Mouse (Mus musculus) mature B cell (primary cell): ENCODE data around the gene Myog.
"Not testable (repeated sequence)": the region's sequence is repeated elsewhere in the genome, so short reads cannot be mapped to it uniquely, and the experiment has no call there.

Experiments
- in situ Hi-C: fragments of 300-500 bp; cut with MboI; formaldehyde crosslinking; loops from 2 replicates; pipeline ENCODE4 v1.14.3; 2019

The Myog gene

DNA sequence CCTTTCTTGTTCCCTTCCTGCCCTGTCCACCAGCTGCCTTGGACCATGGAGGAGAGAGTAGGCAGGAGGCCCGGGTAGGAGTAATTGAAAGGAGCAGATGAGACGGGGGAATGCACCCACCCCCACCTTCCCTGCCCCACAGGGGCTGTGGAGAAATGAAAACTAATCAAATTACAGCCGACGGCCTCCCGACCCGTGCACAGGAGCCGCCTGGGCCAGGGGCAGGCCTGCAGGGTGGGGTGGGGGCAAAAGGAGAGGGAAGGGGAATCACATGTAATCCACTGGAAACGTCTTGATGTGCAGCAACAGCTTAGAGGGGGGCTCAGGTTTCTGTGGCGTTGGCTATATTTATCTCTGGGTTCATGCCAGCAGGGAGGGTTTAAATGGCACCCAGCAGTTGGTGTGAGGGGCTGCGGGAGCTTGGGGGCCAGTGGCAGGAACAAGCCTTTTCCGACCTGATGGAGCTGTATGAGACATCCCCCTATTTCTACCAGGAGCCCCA is at the start of gene Myog:
Myog (plus strand) TSS at position 392 of the 502 bp plus-strand sequence.
- in situ Hi-C loops = no loop called here

- in situ Hi-C loops = no loop called here
These were observed 49.1 kb upstream of the Myog start for GRCm38 (mm10) chr1:134240701-134241100.

DNA sequence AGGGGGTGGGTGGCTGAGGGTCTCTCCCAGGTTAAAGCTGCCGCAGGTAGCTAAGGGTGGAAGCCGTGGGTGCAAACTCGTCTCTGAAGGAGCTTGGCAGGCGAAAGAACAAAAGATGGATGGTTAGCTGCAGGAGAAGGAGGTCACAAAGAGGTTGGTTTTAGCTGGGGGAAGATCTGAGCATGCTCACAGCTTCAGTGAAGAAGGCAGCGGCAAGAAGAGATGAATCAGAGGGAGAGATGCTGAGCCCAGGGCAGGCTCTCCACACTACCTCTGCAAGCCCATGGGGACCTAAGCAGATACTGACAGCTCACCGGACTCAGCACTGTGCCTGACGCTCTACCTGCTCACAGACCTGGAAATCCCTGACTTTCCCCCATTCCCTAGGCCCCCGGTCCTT is 48.5 kb upstream of the Myog start:
- in situ Hi-C loops = no loop called here

DNA sequence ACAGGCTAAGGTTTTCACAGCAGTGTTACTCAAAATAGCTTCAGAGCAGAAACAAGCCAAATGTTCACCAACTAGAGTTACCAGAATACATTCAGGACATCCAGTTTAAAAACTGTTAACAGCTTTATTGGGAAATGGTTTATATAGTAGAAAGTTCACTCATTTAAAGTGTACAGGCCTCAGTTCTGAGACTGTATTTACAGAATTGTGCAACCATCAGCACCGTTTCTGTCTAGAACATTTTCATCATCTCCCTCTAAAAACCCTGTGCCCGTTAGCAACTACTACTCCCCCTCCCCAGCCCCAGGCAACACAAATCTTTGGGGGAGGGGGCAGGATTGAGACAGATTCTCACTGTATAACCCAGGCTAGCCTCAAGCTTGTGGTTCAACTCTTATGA is 47.5 kb upstream of the Myog start:
- in situ Hi-C loops = no loop called here

- in situ Hi-C loops = no loop called here
These were observed 46.3 kb upstream of the Myog start for GRCm38 (mm10) chr1:134243505-134243904.

DNA sequence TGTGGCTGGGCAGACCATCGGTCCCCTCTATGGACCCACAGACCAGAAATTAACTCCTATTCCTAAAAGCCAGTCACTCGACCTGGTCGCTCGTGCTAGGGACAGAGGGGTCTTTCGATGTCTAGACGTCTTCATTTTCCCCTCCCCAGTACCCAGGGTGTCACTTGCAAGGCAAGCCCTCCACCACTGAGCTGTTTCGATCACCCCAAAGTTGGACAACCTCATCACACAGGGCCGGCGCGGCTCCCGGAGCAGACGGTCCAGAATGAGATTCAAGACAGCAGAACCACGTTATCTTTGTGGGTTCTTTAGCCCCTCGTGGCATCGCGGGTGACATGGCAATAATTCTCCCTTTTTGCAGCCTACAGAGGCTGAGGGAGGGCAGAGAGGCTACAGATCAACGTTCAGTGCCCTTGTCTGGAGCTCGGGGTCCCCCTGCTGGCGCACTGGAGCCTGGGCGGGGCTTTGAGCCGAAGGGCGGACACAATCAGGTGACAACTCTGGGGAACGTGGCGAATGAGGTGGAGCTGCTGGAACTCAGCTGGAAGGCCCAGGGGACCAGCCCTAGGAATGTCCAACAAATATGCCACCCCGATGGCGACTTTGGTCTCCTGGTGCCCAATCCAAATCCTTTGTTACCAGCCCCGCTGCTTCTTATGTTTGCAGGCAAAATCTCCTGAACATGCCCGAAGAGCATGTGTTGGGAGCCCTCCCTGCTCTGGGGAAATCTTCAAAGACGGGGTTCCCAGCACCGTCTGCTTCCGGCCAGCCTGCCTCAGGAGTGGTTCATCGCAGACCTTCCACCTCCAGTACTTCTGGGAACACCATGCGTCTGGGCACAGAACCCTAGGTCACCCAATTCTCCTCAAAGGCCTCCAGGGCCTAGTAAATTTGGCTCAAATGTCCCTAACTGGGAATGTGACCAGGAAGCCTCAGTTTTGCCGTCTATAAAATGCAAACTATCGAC is 45.6 kb upstream of the Myog start:
- in situ Hi-C loops = no loop called here

- in situ Hi-C loops = no loop called here
These were observed 44.6 kb upstream of the Myog start for GRCm38 (mm10) chr1:134245004-134245717.

GRCm38 (mm10) chr1:134246590-134246989 is 43.2 kb upstream of the Myog start:
- in situ Hi-C loops = no loop called here

DNA sequence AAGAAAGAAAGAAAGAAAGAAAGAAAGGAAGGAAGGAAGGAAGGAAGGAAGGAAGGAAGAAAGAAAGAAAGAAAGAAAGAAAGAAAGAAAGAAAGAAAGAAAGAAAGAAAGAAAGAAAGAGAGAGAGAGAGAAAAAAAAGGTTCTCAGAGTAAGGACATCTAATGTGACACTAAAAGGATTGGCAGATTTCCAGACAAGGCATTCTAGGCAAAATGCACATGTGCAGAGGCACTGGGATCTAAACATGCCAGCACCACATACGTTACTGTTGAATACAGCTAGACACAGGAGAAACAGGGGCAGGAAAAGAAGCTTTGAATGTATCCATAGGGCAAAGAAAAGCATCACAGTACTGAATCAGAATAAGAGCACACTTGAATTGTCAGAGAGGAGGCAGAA is 40.1 kb upstream of the Myog start:
- in situ Hi-C loops = not testable (repeated sequence)

- in situ Hi-C loops = no loop called here
These were observed 25.4 kb upstream of the Myog start for GRCm38 (mm10) chr1:134264341-134264740.

- in situ Hi-C loops = no loop called here
These were observed 24.0 kb upstream of the Myog start for GRCm38 (mm10) chr1:134265797-134266196.

DNA sequence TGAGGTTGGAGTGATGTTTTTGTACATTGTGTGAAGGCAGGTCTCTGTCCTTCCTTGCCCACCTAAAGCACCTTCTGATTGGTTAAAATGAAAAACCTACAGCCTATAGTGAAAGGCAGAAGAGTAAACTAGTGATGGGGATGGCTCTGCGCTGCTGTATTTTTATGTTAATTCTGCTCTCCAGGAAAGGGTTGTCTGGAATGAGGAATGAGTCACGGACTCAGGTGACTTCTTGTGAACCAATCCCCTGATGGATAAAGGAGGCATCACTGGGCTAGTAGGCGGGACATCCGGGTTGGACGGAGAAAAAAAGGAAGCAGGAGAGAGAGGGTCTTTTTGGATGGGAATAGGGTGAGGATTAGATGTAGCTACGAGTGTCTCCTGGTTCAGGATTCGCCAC is 19.8 kb upstream of the Myog start:
- in situ Hi-C loops = no loop called here

DNA sequence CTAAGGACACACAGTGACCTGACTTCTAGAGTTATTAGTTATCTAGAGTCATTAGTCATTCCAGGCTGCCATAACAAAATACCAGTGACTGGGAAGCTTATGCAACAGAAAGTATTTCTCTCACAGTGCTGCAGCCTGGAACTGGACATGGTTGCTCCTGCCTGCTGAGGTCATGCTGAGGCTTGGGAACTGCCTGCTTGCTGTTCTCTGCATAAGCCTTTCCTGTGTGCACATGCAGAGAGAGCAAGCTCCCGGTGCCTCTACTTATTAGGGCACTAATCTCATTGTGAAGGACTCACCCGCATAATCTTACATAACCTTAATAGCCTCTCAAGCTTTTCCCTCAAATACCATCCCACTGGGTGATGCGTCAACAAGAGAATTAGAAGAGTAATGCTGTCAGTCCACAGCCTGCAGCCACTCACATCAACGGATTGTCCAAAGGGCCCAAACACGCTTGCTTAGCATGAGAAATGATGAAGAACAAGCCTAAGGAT is 17.0 kb upstream of the Myog start:
- in situ Hi-C loops = no loop called here

DNA sequence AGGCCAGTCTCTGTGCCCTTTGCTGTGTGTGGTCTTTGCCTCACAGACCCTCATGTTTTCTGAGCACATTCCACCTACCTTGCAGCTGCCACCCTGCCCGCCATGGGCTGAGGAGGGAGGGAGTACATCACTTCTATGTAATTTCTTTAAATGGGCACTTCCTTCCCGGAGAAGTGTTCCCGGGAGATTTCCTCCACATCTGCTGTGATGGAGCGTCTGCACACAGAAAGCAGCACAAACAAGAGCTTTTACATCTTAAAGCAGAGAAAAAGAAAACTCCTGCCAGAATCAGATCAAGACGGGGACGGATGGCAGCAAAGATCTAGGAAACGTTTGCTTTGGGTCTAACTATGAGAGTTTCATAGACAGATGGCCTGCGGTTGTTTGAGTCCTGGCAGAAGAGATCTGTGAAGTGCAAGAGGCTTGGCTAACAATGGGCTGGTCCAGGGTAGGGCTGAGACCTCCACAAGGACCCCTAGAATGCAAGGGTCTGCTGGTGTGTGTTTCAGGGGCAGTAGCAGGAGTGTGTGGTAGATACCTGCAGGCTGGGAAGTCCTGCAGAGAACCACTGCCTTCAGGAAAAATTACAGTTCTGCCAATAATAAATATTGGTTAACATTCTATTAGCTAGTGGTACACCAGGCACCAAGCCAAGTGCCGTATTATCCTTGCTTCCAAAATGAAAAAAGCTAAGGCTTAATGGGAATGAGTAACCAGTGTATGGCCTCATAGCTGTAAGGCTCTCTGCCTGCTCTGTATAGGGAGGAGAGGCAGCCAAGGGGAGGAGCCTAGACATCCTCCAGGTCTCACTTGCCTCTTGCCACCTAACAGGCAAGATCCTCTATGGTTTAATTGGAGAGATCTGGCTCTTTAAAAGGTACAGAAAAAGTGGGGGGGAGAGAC is 16.0 kb upstream of the Myog start:
- in situ Hi-C loops = no loop called here

GRCm38 (mm10) chr1:134274483-134274920 is 15.3 kb upstream of the Myog start:
- in situ Hi-C loops = no loop called here

DNA sequence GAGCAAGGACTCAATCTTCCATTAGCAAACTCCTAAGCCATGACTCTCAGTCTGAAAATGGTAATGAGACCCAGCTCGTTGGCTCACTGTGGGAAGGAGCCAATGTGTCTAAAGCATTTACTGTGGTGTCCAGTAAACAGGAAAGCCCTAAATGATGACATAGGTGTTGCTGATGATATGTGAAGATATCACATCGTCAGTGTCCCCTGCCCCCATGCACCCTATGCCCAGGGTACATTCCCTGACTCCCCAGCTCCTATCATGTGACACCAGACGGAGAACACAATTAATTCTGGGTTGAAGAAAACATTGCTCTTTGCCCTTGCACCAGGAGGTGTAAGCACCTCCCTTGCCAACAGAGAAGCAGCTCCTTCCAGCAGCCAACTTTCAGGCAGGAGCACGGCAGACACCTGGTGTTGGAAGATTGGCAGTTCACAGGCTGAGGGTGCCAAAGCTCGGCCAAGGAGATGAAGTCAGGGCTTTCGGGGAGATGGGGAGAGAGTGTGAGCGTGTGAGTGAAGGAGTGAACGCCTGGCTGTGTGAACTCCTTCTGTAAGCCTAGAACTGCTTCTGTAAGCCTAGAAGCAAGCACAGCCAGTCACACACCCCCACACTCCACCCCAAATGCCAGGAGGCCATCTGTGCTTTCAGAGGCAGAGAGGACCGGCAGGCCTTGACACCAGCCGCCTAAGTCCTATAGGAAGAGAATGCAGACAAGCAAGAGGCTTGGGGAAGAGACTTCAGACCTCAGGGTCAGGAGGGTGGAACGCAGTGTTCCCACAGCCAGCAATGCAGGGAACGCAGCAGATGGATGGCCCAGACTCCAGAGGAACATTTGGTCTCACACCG is 13.9 kb upstream of the Myog start:
- in situ Hi-C loops = no loop called here

- in situ Hi-C loops = no loop called here
These were observed 13.0 kb upstream of the Myog start for GRCm38 (mm10) chr1:134276823-134277222.

GRCm38 (mm10) chr1:134280174-134280573 is 9.6 kb upstream of the Myog start:
- in situ Hi-C loops = no loop called here

- in situ Hi-C loops = no loop called here
These were observed 8.2 kb upstream of the Myog start for GRCm38 (mm10) chr1:134281563-134281962.

DNA sequence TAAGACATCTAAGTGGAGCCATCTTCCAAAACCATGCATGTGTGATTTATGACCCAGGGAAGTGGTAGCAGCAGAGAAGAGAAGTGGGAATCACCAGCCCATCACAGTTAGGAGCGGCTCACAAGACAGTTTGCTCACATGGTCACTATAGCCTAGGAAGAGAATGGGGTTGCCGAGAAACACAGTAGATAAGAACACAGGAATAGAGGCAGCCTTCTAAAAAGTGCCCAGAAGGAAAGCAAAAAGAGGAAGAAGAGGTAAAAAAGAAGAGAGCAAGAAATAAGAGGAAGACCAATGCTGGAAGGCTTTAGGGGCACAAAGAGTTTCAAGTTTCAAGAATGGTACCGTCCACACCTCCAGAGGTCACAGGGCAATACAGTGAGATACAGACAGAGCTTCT is 7.4 kb upstream of the Myog start:
- in situ Hi-C loops = no loop called here

DNA sequence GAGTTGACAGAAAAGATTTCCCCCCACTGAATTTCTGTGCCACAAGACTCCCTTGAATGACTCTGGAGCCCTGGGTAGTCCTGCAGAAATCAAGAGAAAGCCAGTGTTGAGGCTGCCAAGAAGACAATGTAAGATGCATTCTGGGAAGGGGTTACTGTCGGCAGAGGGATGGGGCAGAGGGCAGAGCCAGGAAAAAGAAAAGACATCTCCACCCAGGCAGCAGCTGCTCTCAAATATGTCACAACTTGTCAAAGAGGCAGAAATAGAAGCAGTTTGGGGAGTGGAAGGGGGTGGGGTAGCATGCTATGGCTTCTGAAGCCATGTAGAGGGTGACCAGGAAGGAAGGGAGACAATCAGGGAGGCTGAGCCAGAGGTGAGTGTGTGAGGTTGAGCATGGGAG is 6.7 kb upstream of the Myog start:
- in situ Hi-C loops = no loop called here
